Mouse (Mus musculus) CH12.LX (cell line): ENCODE results near the gene Hspa1a. TPM values are rescaled to one million over a fixed set of nuclear protein-coding genes. Genes with fewer than 3 reads are reported as not detected.

ENCODE experiments used
- DNase-seq: peaks from one replicate; pipeline ENCODE4 v3.0.0-alpha.2; 2013; ENCODE audit errors: extremely low read depth
- H3K27ac ChIP-seq: 2 replicates; pipeline ENCODE4 v1.5.1; 2012; ENCODE audit warnings: low read depth, mild to moderate bottlenecking, control low read depth, moderate library complexity; ENCODE audit not compliant: insufficient read depth
- H3K27me3 ChIP-seq: replicated peaks from 2 replicates; pipeline ENCODE3; 2012; ENCODE audit warnings: inconsistent platforms
- H3K36me3 ChIP-seq, 2 experiments: replicated peaks in 1 of 2; 2 replicates each; pipeline versions ENCODE3 to v1.6.1; 2012; ENCODE audit warnings: inconsistent platforms in 1 of 2, low read length in 1 of 2, mild to moderate bottlenecking in 1 of 2, mixed read lengths in 1 of 2, moderate library complexity in 1 of 2; ENCODE audit not compliant: control insufficient read depth in 1 of 2, insufficient read depth in 1 of 2
- H3K4me1 ChIP-seq, 2 experiments: 2 replicates each; pipeline ENCODE4 v1.6.1; 2012; ENCODE audit warnings: inconsistent platforms in 1 of 2, moderate library complexity in 1 of 2; ENCODE audit not compliant: insufficient read depth in 2 of 2, control insufficient read depth in 1 of 2
- H3K4me2 ChIP-seq: 2 replicates; pipeline ENCODE4 v1.6.1; 2012; ENCODE audit warnings: low read depth, mild to moderate bottlenecking, control low read depth; ENCODE audit not compliant: poor library complexity, insufficient read depth, severe bottlenecking
- H3K4me3 ChIP-seq, 3 experiments: fragments of 150-350 bp in 1 of 3; sonication (generic) in 1 of 3; replicated peaks in 1 of 3; 2 replicates each; pipeline versions ENCODE3 to v1.5.1; 2011 to 2012; ENCODE audit warnings: low read depth in 2 of 3, low read length in 2 of 3, mild to moderate bottlenecking in 2 of 3, moderate library complexity in 2 of 3, control low read depth in 1 of 3, improper control_type of control experiment in 1 of 3, inconsistent platforms in 1 of 3, mixed read lengths in 1 of 3; ENCODE audit not compliant: poor library complexity in 1 of 3
- H3K79me2 ChIP-seq: replicated peaks from 2 replicates; pipeline ENCODE4 v1.6.1; 2012; ENCODE audit warnings: mild to moderate bottlenecking, moderate library complexity; ENCODE audit not compliant: control insufficient read depth, poor library complexity, insufficient read depth, severe bottlenecking; ENCODE audit errors: extremely low read depth
- H3K9ac ChIP-seq: 2 replicates; pipeline ENCODE4 v1.6.1; 2012; ENCODE audit warnings: low read depth, mild to moderate bottlenecking, control low read depth, moderate library complexity; ENCODE audit not compliant: insufficient read depth
- H3K9me3 ChIP-seq: replicated peaks from 2 replicates; pipeline ENCODE3; 2012; ENCODE audit warnings: low read length, inconsistent platforms, mixed read lengths
- BHLHE40 ChIP-seq: IDR thresholded peaks from 2 replicates; pipeline ENCODE4 v1.6.1; 2011; ENCODE audit warnings: mild to moderate bottlenecking, low read depth, low read length, improper control_type of control experiment
- CHD1 ChIP-seq: IDR thresholded peaks from 2 replicates; pipeline ENCODE4 v1.6.1; 2012; ENCODE audit warnings: low read depth, low read length, improper control_type of control experiment, inconsistent platforms
- CHD2 ChIP-seq: IDR thresholded peaks from 2 replicates; pipeline ENCODE4 v1.6.1; 2011; ENCODE audit warnings: low read length, improper control_type of control experiment
- CTCF ChIP-seq, 2 experiments: IDR thresholded peaks in 1 of 2; conservative IDR thresholded peaks in 1 of 2; 2 replicates each; pipeline ENCODE4 v1.5.1; 2011 to 2012; ENCODE audit warnings: low read depth in 2 of 2, low read length in 2 of 2, improper control_type of control experiment in 1 of 2, inconsistent platforms in 1 of 2, mild to moderate bottlenecking in 1 of 2, moderate library complexity in 1 of 2
- E2F4 ChIP-seq: IDR thresholded peaks from 2 replicates; pipeline ENCODE4 v1.6.1; 2011; ENCODE audit warnings: low read depth, low read length, improper control_type of control experiment; ENCODE audit not compliant: insufficient replicate concordance
- ELF1 ChIP-seq: IDR thresholded peaks from 2 replicates; pipeline ENCODE4 v1.6.1; 2014; ENCODE audit warnings: low read depth, mild to moderate bottlenecking, inconsistent platforms, low read length, improper control_type of control experiment
- HCFC1 ChIP-seq: IDR thresholded peaks from 2 replicates; pipeline ENCODE4 v1.6.1; 2012; ENCODE audit warnings: low read depth, mild to moderate bottlenecking, inconsistent platforms, low read length, improper control_type of control experiment
- JUN ChIP-seq: IDR thresholded peaks from 2 replicates; pipeline ENCODE4 v1.6.1; 2011; ENCODE audit warnings: low read depth, mild to moderate bottlenecking, low read length, improper control_type of control experiment, moderate library complexity; ENCODE audit not compliant: insufficient read depth
- JUND ChIP-seq: conservative IDR thresholded peaks from 2 replicates; pipeline ENCODE4 v1.6.1; 2011; ENCODE audit warnings: low read depth, low read length, improper control_type of control experiment
- KAT2A ChIP-seq: IDR thresholded peaks from 2 replicates; pipeline ENCODE4 v1.6.1; 2012; ENCODE audit warnings: low read length, improper control_type of control experiment, inconsistent platforms; ENCODE audit not compliant: insufficient replicate concordance
- MAX ChIP-seq: IDR thresholded peaks from 2 replicates; pipeline ENCODE4 v1.6.1; 2011; ENCODE audit warnings: low read length, improper control_type of control experiment
- MEF2A ChIP-seq: IDR thresholded peaks from 2 replicates; pipeline ENCODE4 v1.6.1; 2014; ENCODE audit warnings: low read depth, mild to moderate bottlenecking, inconsistent platforms, low read length, improper control_type of control experiment, borderline replicate concordance
- MXI1 ChIP-seq: IDR thresholded peaks from 2 replicates; pipeline ENCODE4 v1.6.1; 2011; ENCODE audit warnings: mild to moderate bottlenecking, low read depth, low read length, improper control_type of control experiment
- MYC ChIP-seq: IDR thresholded peaks from 2 replicates; pipeline ENCODE4 v1.6.1; 2011; ENCODE audit warnings: low read depth, mild to moderate bottlenecking, improper control_type of control experiment, low read length
- NELFE ChIP-seq: IDR thresholded peaks from 2 replicates; pipeline ENCODE4 v1.6.1; 2011; ENCODE audit warnings: low read depth, low read length, improper control_type of control experiment
- NRF1 ChIP-seq: IDR thresholded peaks from 2 replicates; pipeline ENCODE4 v1.6.1; 2014; ENCODE audit warnings: low read depth, mild to moderate bottlenecking, inconsistent platforms, low read length, improper control_type of control experiment, moderate library complexity
- PAX5 ChIP-seq: IDR thresholded peaks from 2 replicates; pipeline ENCODE4 v1.6.1; 2012; ENCODE audit warnings: low read length, inconsistent platforms, mixed read lengths
- POLR2A ChIP-seq: IDR thresholded peaks from 2 replicates; pipeline ENCODE4 v1.6.1; 2011; ENCODE audit warnings: low read depth, mild to moderate bottlenecking, improper control_type of control experiment, low read length
- POLR2AphosphoS2 ChIP-seq: IDR thresholded peaks from 2 replicates; pipeline ENCODE4 v1.6.1; 2011; ENCODE audit warnings: low read depth, low read length, improper control_type of control experiment
- RAD21 ChIP-seq: IDR thresholded peaks from 2 replicates; pipeline ENCODE4 v1.6.1; 2011; ENCODE audit warnings: low read depth, mild to moderate bottlenecking, low read length, improper control_type of control experiment, moderate library complexity
- RCOR1 ChIP-seq: conservative IDR thresholded peaks from 2 replicates; pipeline ENCODE4 v1.6.1; 2012; ENCODE audit warnings: low read depth, mild to moderate bottlenecking, inconsistent platforms, low read length, improper control_type of control experiment
- SIN3A ChIP-seq: IDR thresholded peaks from 2 replicates; pipeline ENCODE4 v1.6.1; 2012; ENCODE audit warnings: low read length, improper control_type of control experiment, inconsistent platforms
- TBP ChIP-seq: conservative IDR thresholded peaks from 2 replicates; pipeline ENCODE4 v1.6.1; 2011; ENCODE audit warnings: low read depth, low read length, improper control_type of control experiment
- TCF12 ChIP-seq: IDR thresholded peaks from 2 replicates; pipeline ENCODE4 v1.6.1; 2014; ENCODE audit warnings: low read depth, mild to moderate bottlenecking, inconsistent platforms, low read length, improper control_type of control experiment
- USF1 ChIP-seq: IDR thresholded peaks from 2 replicates; pipeline ENCODE4 v1.6.1; 2014; ENCODE audit warnings: low read depth, mild to moderate bottlenecking, inconsistent platforms, low read length, improper control_type of control experiment
- ZC3H11A ChIP-seq: IDR thresholded peaks from 2 replicates; pipeline ENCODE4 v1.6.1; 2012; ENCODE audit warnings: low read depth, mild to moderate bottlenecking, inconsistent platforms, low read length, improper control_type of control experiment
- ZKSCAN1 ChIP-seq: IDR thresholded peaks from 2 replicates; pipeline ENCODE4 v1.6.1; 2012; ENCODE audit warnings: low read depth, inconsistent platforms, low read length, improper control_type of control experiment, borderline replicate concordance
- ZMIZ1 ChIP-seq: IDR thresholded peaks from 2 replicates; pipeline ENCODE4 v1.6.1; 2012; ENCODE audit warnings: low read depth, mild to moderate bottlenecking, inconsistent platforms, low read length, improper control_type of control experiment
- ZNF384 ChIP-seq: IDR thresholded peaks from 2 replicates; pipeline ENCODE4 v1.6.1; 2012; ENCODE audit warnings: low read depth, low read length, improper control_type of control experiment, inconsistent platforms
- dilution Hi-C: fragments of 300-500 bp; cut with MboI; formaldehyde crosslinking; loops from 2 replicates; pipeline ENCODE4 v1.14.3; 2020; ENCODE audit warnings: low sequenced_read_pairs; ENCODE audit not compliant: extremely low pct_unique_long_range_greater_than_20kb, extremely low pct_ligation_motif_present
- in situ Hi-C: fragments of 300-500 bp; cut with MboI; formaldehyde crosslinking; loops from 3 replicates; pipeline ENCODE4 v1.14.3; 2019; ENCODE audit warnings: low sequenced_read_pairs, low pct_ligation_motif_present, low pct_unique_long_range_greater_than_20kb, mixed read lengths
- polyA plus RNA-seq: library from polyadenylated mRNA; unstranded; fragments of >175 nt; gene quantifications from 2 replicates; pipeline ENCODE4 v1.2.1, GENCODE M21; 2012; ENCODE audit warnings: low read depth; ENCODE audit not compliant: insufficient read length
- total RNA-seq, 2 experiments: library from RNA; depleted of rRNA; stranded (reverse); fragments of 300-350 nt in 1 of 2; fragments of >200 nt in 1 of 2; gene quantifications; 2 replicates each; pipeline ENCODE4 v1.2.3; 2012 to 2014

The Hspa1a gene
- total and polyA plus RNA-seq, 3 experiments = not detected

- Histone ChIP-seq H3K9me3 (peaks cover 2% of the 10 kb centered on the region), H3K27me3 (no peaks in the 10 kb centered on the region), H3K4me2 (peak overlapping the region; percentile 92), H3K79me2 (peaks cover 24% of the 10 kb centered on the region), H3K27ac (peak overlapping the region; percentile 85; the same call in 1 of the 2 replicates), H3K36me3 (peaks cover 21 to 43% of the 10 kb centered on the region in 2 experiments), H3K9ac (peak overlapping the region; percentile 90), H3K4me1 (peaks cover 2 to 24% of the 10 kb centered on the region in 2 experiments; a peak in 3 of 4 replicates), H3K4me3 (peak overlapping the region; percentile 87 to 95 (median 91))
- dilution Hi-C loops = no loop called here
- DNase-seq = no peak
- in situ Hi-C loops = no loop called here
- no peak for TF ChIP-seq USF1
- no peak for TF ChIP-seq ZNF384
- TF ChIP-seq CHD2 = no peak
- TF ChIP-seq TCF12 = no peak
- no peak for TF ChIP-seq ZMIZ1
- TF ChIP-seq ZC3H11A = no peak
- TF ChIP-seq ZKSCAN1 = no peak
- no peak for TF ChIP-seq POLR2AphosphoS2
- TF ChIP-seq RAD21 = no peak
Observed at GRCm38 (mm10) chr17:34982328-34982727, 10.4 kb upstream of the Hspa1a start.

- H3K4me3 ChIP-seq = peak within 1 kb of the TSS; percentile 87 to 95 (median 91)
- H3K27ac ChIP-seq = peak within 1 kb of the TSS; percentile 85
- no peaks in the 10 kb centered on the region for H3K27me3 ChIP-seq
- peaks cover 2 to 24% of the 10 kb centered on the region in 2 experiments; a peak in 3 of 4 replicates for H3K4me1 ChIP-seq
- in situ Hi-C loops = no loop called here
- H3K9me3 ChIP-seq = peaks cover 2% of the 10 kb centered on the region
- H3K9ac ChIP-seq = peak within 1 kb of the TSS; percentile 90
- TF ChIP-seq TBP = peak; percentile 67; the same call in 1 of the 2 replicates
- no peak for TF ChIP-seq PAX5
- TF ChIP-seq NELFE = peak; percentile 94
- TF ChIP-seq JUND = no peak
- peak; percentile 82; the same call in 1 of the 2 replicates for TF ChIP-seq ZMIZ1
- TF ChIP-seq NRF1 = peak; percentile 96
- peak; percentile 45; the same call in 1 of the 2 replicates for TF ChIP-seq BHLHE40
- peak; percentile 94 for TF ChIP-seq MYC
- peak; percentile 24; the same call in 1 of the 2 replicates for TF ChIP-seq MEF2A
- TF ChIP-seq E2F4 = no peak
- TF ChIP-seq POLR2AphosphoS2 = peak; percentile 91; the same call in 1 of the 2 replicates
- TF ChIP-seq RCOR1 = no peak
- peak; percentile 98 for TF ChIP-seq MXI1
- peak; percentile 98 for TF ChIP-seq SIN3A
- peak; percentile 89 for TF ChIP-seq POLR2A
- TF ChIP-seq KAT2A = 0 out of 2 replicates have a peak, but pooled peaks have one; percentile 47
- peak; percentile 80 for TF ChIP-seq HCFC1
- peak; percentile 91 for TF ChIP-seq MAX
- no peak for TF ChIP-seq JUN
- peak; percentile 90 for TF ChIP-seq ELF1
- peak; percentile 73 for TF ChIP-seq TCF12
- TF ChIP-seq CHD1 = no peak
- TF ChIP-seq CTCF (conservative IDR thresholded peaks at IDR 0.05 in 1 of 2, IDR thresholded peaks at IDR 0.05 in 1 of 2; ENCODE audit: low read depth in 2 of 2, low read length in 2 of 2) = 0 out of 4 replicates have a peak, but pooled peaks of 1 of the 2 experiments have one; percentile 1
- TF ChIP-seq, all 38 proteins: peak for 17
- Histone ChIP-seq H3K79me2 (peaks cover 24% of the 10 kb centered on the region), H3K36me3 (peaks cover 22 to 47% of the 10 kb centered on the region in 2 experiments), H3K4me2 (peak within 1 kb of the TSS; percentile 95)
- dilution Hi-C loops = no loop called here
- peak; percentile 93 for DNase-seq
Observed at GRCm38 (mm10) chr17:34981690-34982180, 9.8 kb upstream of the Hspa1a start, which contains the start of gene Lsm2. Lsm2 (plus strand) TSS chr17:34981862.
